Comparison of ENCODE assay signal across 8 mouse cellular contexts in the genomic region with DNA sequence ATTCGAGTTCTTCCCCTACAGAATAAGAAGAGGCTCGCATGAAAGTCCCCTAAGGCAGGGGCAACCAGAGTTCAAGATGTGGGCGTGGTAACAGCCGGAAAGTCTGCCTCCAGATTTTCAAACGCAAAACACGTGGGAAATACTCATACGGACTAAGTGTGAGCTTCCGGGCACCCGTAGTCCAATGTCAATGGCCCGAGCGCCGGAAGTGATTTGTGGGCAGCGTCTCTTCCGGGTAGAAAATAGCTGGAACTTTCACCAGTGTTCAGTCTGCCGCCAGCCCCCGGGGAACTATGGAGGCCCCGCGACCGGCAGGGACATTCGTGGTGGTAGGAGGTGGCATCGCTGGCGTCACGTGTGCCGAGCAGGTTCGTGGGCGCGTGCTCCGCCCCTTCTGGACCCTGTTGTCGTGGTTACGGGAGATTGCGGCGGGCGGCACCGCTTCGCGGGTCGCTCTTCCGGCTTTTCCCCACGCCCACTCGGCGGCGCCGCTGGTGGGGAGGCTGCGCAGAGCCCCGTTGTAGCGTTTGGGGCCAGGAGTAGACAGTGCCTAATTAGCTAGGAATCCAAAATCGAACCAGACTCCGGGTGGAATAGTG. TPM values are rescaled to one million over a fixed set of nuclear protein-coding genes. Genes with fewer than 3 reads are reported as not detected.
DNase-seq lines count a peak whose midpoint lies in the region; ATAC-seq lines count a peak whose summit lies in the region.

Gene Pyroxd1, plus strand, starts transcription at position 215 of the 599 bp plus-strand sequence.

- peak within 1 kb of the TSS; percentile 75 for H3K4me3 ChIP-seq in hindbrain, embryonic 11.5 days (ENCODE audit: low read depth, low read length)

- peak within 1 kb of the TSS; percentile 51; the same call in 1 of the 2 replicates for H3K27ac ChIP-seq in hindbrain, embryonic 11.5 days (ENCODE audit: low read depth, low read length)

- no peaks in the 10 kb centered on the region for H3K9me3 ChIP-seq in hindbrain, embryonic 11.5 days (ENCODE audit: control insufficient read depth, low read length)

- no peaks in the 10 kb centered on the region for H3K36me3 ChIP-seq in hindbrain, embryonic 11.5 days (ENCODE audit: control insufficient read depth, insufficient read depth, low read length)

- no peaks in the 10 kb centered on the region for H3K27me3 ChIP-seq in hindbrain, embryonic 11.5 days (ENCODE audit: control insufficient read depth, insufficient read depth, low read length)

- no peaks in the 10 kb centered on the region for H3K4me1 ChIP-seq in hindbrain, embryonic 11.5 days (replicated peaks; ENCODE audit: control insufficient read depth, insufficient read depth, low read length)

- peak within 1 kb of the TSS; percentile 24 for H3K4me2 ChIP-seq in hindbrain, embryonic 11.5 days (replicated peaks; ENCODE audit: low read depth, low read length)

- H3K9ac ChIP-seq in hindbrain, embryonic 11.5 days (ENCODE audit: low read depth, low read length): peak within 1 kb of the TSS; percentile 70

- ATAC-seq in frontal cortex, adult (ENCODE audit: low TSS enrichment): peak; percentile 95
- ATAC-seq in hindbrain, embryonic 11.5 days (ENCODE audit: low FRiP score): peak; percentile 95

- DNase-seq in MN1 (ENCODE audit: low spot score): peak; percentile 92
- DNase-seq in cerebellum, adult 9-10 months: peak; percentile 83
- peak; percentile 94 for DNase-seq in hindbrain, embryonic 11.5 days (ENCODE audit: low spot score)
- DNase-seq in layer of hippocampus, postnatal 10 days (ENCODE audit: low spot score in 2 of 2): peak; percentile 81 to 86
- peak; percentile 90 for DNase-seq in lung, postnatal 10 days
- peak; percentile 83 for DNase-seq in ovary, postnatal 36 days (ENCODE audit: low spot score)
- DNase-seq in thymus, postnatal 25 days: peak; percentile 87

- under 1% methylated on average over 48 of the region's 48 CpGs for WGBS in hindbrain, embryonic 11.5 days

RNA-seq across cellular contexts. Expression of gene Pyroxd1, which starts in this region (rescaled TPM):
- polyA plus RNA-seq in hindbrain, embryonic 11.5 days (2014; fragmentation: Nextera tagmentation; extraction: Ambion mirVana): 21.2 and 25.9 TPM in 2 replicates
- 10 to 100 TPM; 13.4 to 14.1 TPM for total RNA-seq in layer of hippocampus, postnatal 10 days (2021)

Comparison
In these comparisons a context has a peak if more than half of its experiments do, and no peak if none do; other contexts are left out.
1. Peak in every context shown above with its lines: DNase-seq, ATAC-seq, H3K4me3 ChIP-seq and H3K27ac ChIP-seq.